29 mouse cellular contexts compared by ENCODE assay signal in the genomic region with DNA sequence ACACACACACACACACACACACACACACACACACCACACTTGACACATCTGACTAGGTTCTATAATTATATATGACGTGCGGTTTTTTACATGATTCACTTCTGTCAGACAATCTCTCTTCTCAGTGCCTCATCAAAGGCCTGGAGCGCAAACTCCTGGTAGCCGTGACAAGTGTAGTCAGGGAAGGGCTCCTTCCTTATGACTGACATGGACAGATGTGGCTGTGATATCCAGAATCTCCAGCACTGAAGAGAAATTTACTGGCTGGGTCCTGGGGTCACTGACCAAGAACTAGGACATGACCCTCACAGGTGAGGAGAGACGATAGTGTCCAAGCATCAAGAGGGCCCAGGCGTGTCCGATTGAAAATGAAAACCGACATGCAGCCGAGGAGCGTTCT.
"Had no signal": no experiment of that assay in that cellular context is flagged by ENCODE, and none has a peak within 500 bp of the region (broad histone marks: within the 10 kb centered on the region; RNA-seq: fewer than 3 reads in every experiment).

No protein-coding gene starts in this region.

- ATAC-seq: liver, embryonic 12.5 days; liver, postnatal 0 days; lung, postnatal 0 days; midbrain, embryonic 13.5 days; midbrain, embryonic 15.5 days; midbrain, embryonic 16.5 days had no signal

- H3K4me1 ChIP-seq: limb, embryonic 12.5 days; limb, embryonic 13.5 days; limb, embryonic 15.5 days; liver, embryonic 12.5 days; liver, embryonic 13.5 days; liver, embryonic 15.5 days; lung, embryonic 15.5 days; megakaryocyte, embryonic 14.5 days; midbrain, embryonic 10.5 days; midbrain, embryonic 12.5 days had no signal

- DNase-seq: left cerebral cortex, postnatal 4 days; liver; liver, embryonic 13.5 days; liver, postnatal 0 days; lung, adult 18-20 months; lung, adult 2 months; lung, embryonic 14.5 days; lung, postnatal 10 days; lung, postnatal 14 days; lung, postnatal 36 days; lung, postnatal 4 days had no signal

- H3K36me3 ChIP-seq: limb, embryonic 10.5 days; limb, embryonic 12.5 days; limb, embryonic 13.5 days; limb, embryonic 15.5 days; liver, embryonic 12.5 days; liver, embryonic 13.5 days; liver, embryonic 15.5 days; lung, embryonic 15.5 days; midbrain, embryonic 12.5 days; midbrain, embryonic 15.5 days had no signal

- H3K9ac ChIP-seq: limb, embryonic 12.5 days; limb, embryonic 13.5 days; limb, embryonic 15.5 days; liver, embryonic 12.5 days; liver, embryonic 13.5 days; liver, embryonic 14.5 days; liver, embryonic 15.5 days; liver, postnatal 0 days; lung, embryonic 14.5 days; lung, embryonic 15.5 days; midbrain, embryonic 12.5 days; midbrain, embryonic 13.5 days; midbrain, embryonic 15.5 days had no signal

- H3K27ac ChIP-seq: left cerebral cortex, adult 2 months; limb, embryonic 10.5 days; limb, embryonic 12.5 days; limb, embryonic 13.5 days; limb, embryonic 15.5 days; liver, embryonic 12.5 days; liver, embryonic 13.5 days; liver, embryonic 14.5 days; liver, embryonic 15.5 days; lung, embryonic 15.5 days; macrophage; midbrain, embryonic 10.5 days; midbrain, embryonic 15.5 days had no signal

- H3K27me3 ChIP-seq: limb, embryonic 12.5 days; limb, embryonic 13.5 days; limb, embryonic 15.5 days; liver, embryonic 12.5 days; liver, embryonic 13.5 days; liver, embryonic 15.5 days; lung, embryonic 15.5 days; megakaryocyte, embryonic 14.5 days; midbrain, embryonic 12.5 days; midbrain, embryonic 13.5 days; midbrain, embryonic 15.5 days had no signal

- H3K4me3 ChIP-seq: left cerebral cortex, adult 2 months; limb, embryonic 10.5 days; limb, embryonic 12.5 days; limb, embryonic 13.5 days; limb, embryonic 15.5 days; liver, embryonic 12.5 days; liver, embryonic 13.5 days; liver, embryonic 15.5 days; lung, embryonic 15.5 days; megakaryocyte, embryonic 14.5 days; midbrain, embryonic 10.5 days; midbrain, embryonic 12.5 days; midbrain, embryonic 13.5 days; midbrain, embryonic 15.5 days had no signal

- H3K4me2 ChIP-seq: limb, embryonic 12.5 days; limb, embryonic 13.5 days; limb, embryonic 15.5 days; liver, embryonic 11.5 days; liver, embryonic 12.5 days; liver, embryonic 13.5 days; liver, embryonic 15.5 days; lung, embryonic 14.5 days; lung, embryonic 15.5 days; midbrain, embryonic 12.5 days; midbrain, embryonic 13.5 days; midbrain, embryonic 15.5 days had no signal

- H3K9me3 ChIP-seq: limb, embryonic 10.5 days; limb, embryonic 12.5 days; limb, embryonic 13.5 days; limb, embryonic 15.5 days; liver, embryonic 13.5 days; liver, embryonic 15.5 days; lung, embryonic 15.5 days; midbrain, embryonic 10.5 days; midbrain, embryonic 12.5 days; midbrain, embryonic 13.5 days; midbrain, embryonic 15.5 days had no signal
